Mouse (Mus musculus): ENCODE measurements around the gene Lonrf3.

DNA sequence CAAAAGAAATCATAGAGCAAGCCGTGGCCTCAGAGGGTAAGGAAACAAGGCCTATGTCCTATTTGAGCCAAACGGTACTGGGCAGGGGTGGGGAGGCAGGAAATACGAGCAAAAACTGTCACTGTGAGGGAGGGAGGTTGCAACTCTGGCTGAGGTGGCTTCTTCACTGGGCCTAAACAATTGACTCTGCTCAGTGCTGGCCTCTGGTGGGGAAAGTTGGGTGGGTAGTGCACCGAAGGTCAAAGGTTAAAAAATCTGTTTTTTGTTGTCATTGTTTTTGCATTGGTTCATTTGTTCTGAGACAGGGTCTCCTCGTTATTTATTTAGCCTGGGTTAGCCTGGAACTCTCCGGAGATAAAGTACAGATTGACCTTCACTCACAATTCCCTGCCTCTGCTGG is 74.2 kb downstream of the Lonrf3 start:
- TF ChIP-seq CTCF (IDR thresholded peaks at IDR 0.05) (peak; percentile 38), EP300 (IDR thresholded peaks at IDR 0.05) (no peak)

Measured in lung, postnatal 0 days (tissue).